Mouse (Mus musculus): ENCODE measurements at regions not wholly inside any gene's neighbourhood (a gene's known extent, or its start where the extent isn't known, plus 50 kb on each side); places are given as distances from the start of the nearest gene placed in this dataset.

GRCm38 (mm10) chr12:13779752-13780151 lies 372.1 kb downstream of the Fam84a start:
- Histone ChIP-seq H3K9me3 (replicated peaks; ENCODE audit: control insufficient read depth, low read length) (no peaks in the 10 kb centered on the region), H3K27me3 (ENCODE audit: control insufficient read depth, insufficient read depth, low read depth, low read length) (no peaks in the 10 kb centered on the region), H3K9ac (ENCODE audit: low read depth, low read length) (no peak overlapping the region), H3K36me3 (ENCODE audit: control insufficient read depth, insufficient read depth) (no peaks in the 10 kb centered on the region), H3K4me3 (ENCODE audit: low read depth, low read length) (no peak overlapping the region), H3K4me1 (ENCODE audit: control insufficient read depth, low read depth, low read length) (no peaks in the 10 kb centered on the region), H3K4me2 (ENCODE audit: low read depth, low read length) (no peak overlapping the region), H3K27ac (ENCODE audit: low read length) (no peak overlapping the region)
- ATAC-seq (ENCODE audit: low read depth): no peak
- 62% methylated on average over 2 of the region's 2 CpGs for WGBS (ENCODE audit: insufficient replicate concordance)

DNA sequence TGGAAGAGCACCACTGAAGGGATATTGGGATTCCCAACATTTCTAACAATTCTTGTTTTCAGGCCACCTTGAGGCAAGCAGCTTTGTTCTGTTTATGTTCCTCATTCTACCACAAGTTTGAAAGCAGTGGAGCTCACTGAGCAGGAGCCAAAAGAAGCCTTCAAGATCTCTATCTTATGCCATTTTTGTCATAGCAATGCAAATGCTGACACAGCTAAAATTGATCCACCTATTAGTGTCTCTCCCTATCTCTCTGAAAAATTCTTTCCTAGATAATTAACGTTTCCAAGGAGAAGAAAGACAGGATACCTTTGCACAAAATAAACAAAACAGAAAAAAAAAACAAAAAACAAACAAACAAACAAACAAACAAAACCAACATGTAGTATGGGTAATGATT lies 375.2 kb downstream of the Fam84a start:
- Histone ChIP-seq H3K9me3 (replicated peaks; ENCODE audit: control insufficient read depth, low read length) (no peaks in the 10 kb centered on the region), H3K36me3 (ENCODE audit: control insufficient read depth, insufficient read depth) (no peaks in the 10 kb centered on the region), H3K27ac (ENCODE audit: low read length) (no peak overlapping the region), H3K4me2 (ENCODE audit: low read depth, low read length) (no peak overlapping the region), H3K4me3 (ENCODE audit: low read depth, low read length) (no peak overlapping the region), H3K9ac (ENCODE audit: low read depth, low read length) (no peak overlapping the region), H3K27me3 (ENCODE audit: control insufficient read depth, insufficient read depth, low read depth, low read length) (no peaks in the 10 kb centered on the region), H3K4me1 (ENCODE audit: control insufficient read depth, low read depth, low read length) (no peaks in the 10 kb centered on the region)
- ATAC-seq (ENCODE audit: low read depth): no peak
- WGBS (ENCODE audit: insufficient replicate concordance): 38% methylated on average over 1 of the region's 1 CpGs

- Histone ChIP-seq H3K36me3 (ENCODE audit: control insufficient read depth, insufficient read depth) (no peaks in the 10 kb centered on the region), H3K9me3 (replicated peaks; ENCODE audit: control insufficient read depth, low read length) (no peaks in the 10 kb centered on the region), H3K4me1 (ENCODE audit: control insufficient read depth, low read depth, low read length) (no peaks in the 10 kb centered on the region), H3K4me3 (ENCODE audit: low read depth, low read length) (no peak overlapping the region), H3K9ac (ENCODE audit: low read depth, low read length) (no peak overlapping the region), H3K27me3 (ENCODE audit: control insufficient read depth, insufficient read depth, low read depth, low read length) (no peaks in the 10 kb centered on the region), H3K4me2 (ENCODE audit: low read depth, low read length) (no peak overlapping the region), H3K27ac (ENCODE audit: low read length) (no peak overlapping the region)
- no peak for ATAC-seq (ENCODE audit: low read depth)
- WGBS (ENCODE audit: insufficient replicate concordance): 64% methylated on average over 2 of the region's 2 CpGs
Measured at GRCm38 (mm10) chr12:13769696-13770095, 382.2 kb downstream of the Fam84a start.

- no peak for ATAC-seq (ENCODE audit: low read depth)
- H3K36me3 ChIP-seq (ENCODE audit: control insufficient read depth, insufficient read depth): no peaks in the 10 kb centered on the region
- 56% methylated on average over 4 of the region's 4 CpGs for WGBS (ENCODE audit: insufficient replicate concordance)
- H3K9ac ChIP-seq (ENCODE audit: low read depth, low read length): no peak overlapping the region
- no peak overlapping the region for H3K27ac ChIP-seq (ENCODE audit: low read length)
- no peaks in the 10 kb centered on the region for H3K9me3 ChIP-seq (replicated peaks; ENCODE audit: control insufficient read depth, low read length)
- H3K4me1 ChIP-seq (ENCODE audit: control insufficient read depth, low read depth, low read length): no peaks in the 10 kb centered on the region
- H3K4me3 ChIP-seq (ENCODE audit: low read depth, low read length): no peak overlapping the region
- no peaks in the 10 kb centered on the region for H3K27me3 ChIP-seq (ENCODE audit: control insufficient read depth, insufficient read depth, low read depth, low read length)
- no peak overlapping the region for H3K4me2 ChIP-seq (ENCODE audit: low read depth, low read length)
Measured at GRCm38 (mm10) chr12:13769156-13769555, 382.7 kb downstream of the Fam84a start.

DNA sequence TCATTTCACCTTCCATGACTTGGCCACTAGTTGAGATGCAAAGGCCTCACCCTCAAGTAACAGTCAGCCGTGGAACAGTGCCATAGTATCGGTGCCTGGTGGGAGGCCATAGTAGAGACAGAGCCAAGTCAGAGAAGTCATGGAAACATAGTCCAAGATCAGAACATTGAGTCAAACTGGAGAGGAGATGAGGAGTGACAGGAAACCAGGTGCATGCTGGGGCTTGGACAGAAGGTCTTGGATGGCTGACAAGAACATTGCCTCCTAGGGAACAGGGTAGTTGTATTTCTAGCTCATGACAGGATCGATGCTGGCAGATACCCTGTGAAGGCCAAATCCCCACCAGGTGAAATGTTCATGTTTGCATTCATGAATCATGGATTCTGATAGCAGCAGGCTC lies 385.4 kb downstream of the Fam84a start:
- H3K4me2 ChIP-seq (ENCODE audit: low read depth, low read length): no peak overlapping the region
- WGBS (ENCODE audit: insufficient replicate concordance): 65% methylated on average over 3 of the region's 3 CpGs
- H3K36me3 ChIP-seq (ENCODE audit: control insufficient read depth, insufficient read depth): no peaks in the 10 kb centered on the region
- no peaks in the 10 kb centered on the region for H3K27me3 ChIP-seq (ENCODE audit: control insufficient read depth, insufficient read depth, low read depth, low read length)
- H3K4me1 ChIP-seq (ENCODE audit: control insufficient read depth, low read depth, low read length): no peaks in the 10 kb centered on the region
- no peak for ATAC-seq (ENCODE audit: low read depth)
- H3K9ac ChIP-seq (ENCODE audit: low read depth, low read length): no peak overlapping the region
- H3K9me3 ChIP-seq (replicated peaks; ENCODE audit: control insufficient read depth, low read length): no peaks in the 10 kb centered on the region
- H3K4me3 ChIP-seq (ENCODE audit: low read depth, low read length): no peak overlapping the region
- no peak overlapping the region for H3K27ac ChIP-seq (ENCODE audit: low read length)

DNA sequence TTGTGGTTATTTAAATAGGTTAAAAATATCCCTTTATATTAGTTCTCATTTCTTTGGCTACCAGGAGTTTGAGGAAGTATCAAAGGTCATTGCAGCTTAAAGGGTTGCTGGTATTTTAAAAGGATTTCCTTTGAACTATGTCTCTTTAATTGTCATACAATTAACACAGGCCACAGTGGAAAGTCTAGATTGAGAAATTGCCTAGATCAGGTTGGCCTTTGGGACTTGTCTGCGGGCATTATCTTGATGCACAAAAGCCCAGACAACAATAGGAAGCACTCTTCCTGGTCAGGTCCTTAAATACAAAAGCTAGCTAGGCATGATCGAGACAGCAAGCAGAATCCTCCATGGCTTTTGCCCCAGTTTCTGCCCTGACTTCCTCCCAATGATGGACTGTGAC lies 398.0 kb downstream of the Fam84a start:
- 49% methylated on average over 2 of the region's 2 CpGs for WGBS (ENCODE audit: insufficient replicate concordance)
- no peak overlapping the region for H3K4me2 ChIP-seq (ENCODE audit: low read depth, low read length)
- H3K4me1 ChIP-seq (ENCODE audit: control insufficient read depth, low read depth, low read length): no peaks in the 10 kb centered on the region
- no peak overlapping the region for H3K4me3 ChIP-seq (ENCODE audit: low read depth, low read length)
- no peak overlapping the region for H3K9ac ChIP-seq (ENCODE audit: low read depth, low read length)
- no peaks in the 10 kb centered on the region for H3K27me3 ChIP-seq (ENCODE audit: control insufficient read depth, insufficient read depth, low read depth, low read length)
- no peak for ATAC-seq (ENCODE audit: low read depth)
- H3K36me3 ChIP-seq (ENCODE audit: control insufficient read depth, insufficient read depth): no peaks in the 10 kb centered on the region
- no peaks in the 10 kb centered on the region for H3K9me3 ChIP-seq (replicated peaks; ENCODE audit: control insufficient read depth, low read length)
- H3K27ac ChIP-seq (ENCODE audit: low read length): no peak overlapping the region

GRCm38 (mm10) chr12:13744323-13744931 lies 407.4 kb downstream of the Fam84a start:
- no peak for ATAC-seq (ENCODE audit: low read depth)
- Histone ChIP-seq H3K36me3 (ENCODE audit: control insufficient read depth, insufficient read depth) (no peaks in the 10 kb centered on the region), H3K27me3 (ENCODE audit: control insufficient read depth, insufficient read depth, low read depth, low read length) (no peaks in the 10 kb centered on the region), H3K27ac (ENCODE audit: low read length) (no peak overlapping the region), H3K4me3 (ENCODE audit: low read depth, low read length) (no peak overlapping the region), H3K9me3 (replicated peaks; ENCODE audit: control insufficient read depth, low read length) (no peaks in the 10 kb centered on the region), H3K9ac (ENCODE audit: low read depth, low read length) (no peak overlapping the region), H3K4me2 (ENCODE audit: low read depth, low read length) (no peak overlapping the region), H3K4me1 (ENCODE audit: control insufficient read depth, low read depth, low read length) (no peaks in the 10 kb centered on the region)
- 43% methylated on average over 2 of the region's 2 CpGs for WGBS (ENCODE audit: insufficient replicate concordance)

DNA sequence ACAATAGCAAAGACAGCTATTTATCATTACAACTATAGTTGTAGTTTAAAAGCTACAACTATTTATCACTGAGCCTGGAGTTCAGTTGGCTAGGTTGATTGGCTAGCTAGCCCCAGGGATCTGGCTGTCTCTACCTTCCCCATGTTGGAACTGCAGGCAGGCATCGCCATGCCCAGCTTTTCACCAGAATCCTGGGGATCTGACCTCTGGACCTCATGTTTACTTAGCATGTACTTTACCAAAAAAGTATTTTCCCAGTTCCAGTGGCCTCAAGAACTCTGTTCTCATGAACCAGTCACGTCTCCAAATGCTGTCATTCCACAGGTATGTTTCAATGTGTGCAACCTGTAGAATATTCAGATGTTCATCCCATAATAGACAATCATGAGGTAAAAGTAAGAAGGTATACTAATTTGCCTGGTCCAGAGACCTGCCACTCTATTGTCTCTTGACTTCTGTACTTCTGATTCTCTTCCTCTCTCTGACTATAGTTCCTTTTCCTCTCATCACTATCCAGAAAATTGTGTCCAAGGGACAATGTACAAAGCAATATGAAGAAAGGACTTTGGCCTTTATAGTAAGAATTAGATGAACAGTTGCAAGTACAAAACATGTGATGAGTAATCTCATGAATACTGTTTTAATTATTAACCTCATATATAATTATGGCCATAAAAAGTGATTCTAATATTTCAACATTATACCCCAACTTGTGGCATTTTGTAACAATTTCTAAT lies 421.8 kb downstream of the Fam84a start:
- 40% methylated on average over 2 of the region's 2 CpGs for WGBS (ENCODE audit: insufficient replicate concordance)
- Histone ChIP-seq H3K9me3 (replicated peaks; ENCODE audit: control insufficient read depth, low read length) (no peaks in the 10 kb centered on the region), H3K4me3 (ENCODE audit: low read depth, low read length) (no peak overlapping the region), H3K27ac (ENCODE audit: low read length) (no peak overlapping the region), H3K4me2 (ENCODE audit: low read depth, low read length) (no peak overlapping the region), H3K27me3 (ENCODE audit: control insufficient read depth, insufficient read depth, low read depth, low read length) (no peaks in the 10 kb centered on the region), H3K9ac (ENCODE audit: low read depth, low read length) (no peak overlapping the region), H3K4me1 (ENCODE audit: control insufficient read depth, low read depth, low read length) (no peaks in the 10 kb centered on the region), H3K36me3 (ENCODE audit: control insufficient read depth, insufficient read depth) (no peaks in the 10 kb centered on the region)
- peak; percentile 59 for ATAC-seq (ENCODE audit: low read depth)

GRCm38 (mm10) chr12:13728986-13729385 lies 422.9 kb downstream of the Fam84a start:
- no peaks in the 10 kb centered on the region for H3K9me3 ChIP-seq (replicated peaks; ENCODE audit: control insufficient read depth, low read length)
- no peak overlapping the region for H3K27ac ChIP-seq (ENCODE audit: low read length)
- H3K27me3 ChIP-seq (ENCODE audit: control insufficient read depth, insufficient read depth, low read depth, low read length): no peaks in the 10 kb centered on the region
- H3K36me3 ChIP-seq (ENCODE audit: control insufficient read depth, insufficient read depth): no peaks in the 10 kb centered on the region
- H3K4me3 ChIP-seq (ENCODE audit: low read depth, low read length): no peak overlapping the region
- WGBS (ENCODE audit: insufficient replicate concordance): 72% methylated on average over 4 of the region's 4 CpGs
- no peak for ATAC-seq (ENCODE audit: low read depth)
- H3K4me1 ChIP-seq (ENCODE audit: control insufficient read depth, low read depth, low read length): no peaks in the 10 kb centered on the region
- no peak overlapping the region for H3K9ac ChIP-seq (ENCODE audit: low read depth, low read length)
- H3K4me2 ChIP-seq (ENCODE audit: low read depth, low read length): no peak overlapping the region

All from liver, embryonic 16.5 days (tissue).